Mouse (Mus musculus) urinary bladder, adult 2 months (tissue): ENCODE results near the gene Lmo1. TPM values are rescaled to one million over a fixed set of nuclear protein-coding genes. Genes with fewer than 3 reads are reported as not detected.

Experiments
- DNase-seq: peaks from one replicate; pipeline ENCODE4 v3.0.0; 2022; ENCODE audit warnings: low spot score
- polyA plus RNA-seq: library from polyadenylated mRNA; depleted of rRNA; stranded (reverse); fragments of >200 nt; gene quantifications from 2 replicates; pipeline ENCODE4 v1.2.3, GENCODE M21; 2012; rRNA removed

Gene Lmo1
- polyA plus RNA-seq, result 155 and 164 TPM in 2 replicates

GRCm38 (mm10) chr7:109174949-109175669, at the start of gene Lmo1:
Lmo1 (minus strand) TSS chr7:109175207.
- peak; percentile 62 for DNase-seq

GRCm38 (mm10) chr7:109221716-109222110, 46.7 kb upstream of the Lmo1 start:
- DNase-seq, result no peak

- no peak for DNase-seq
These were observed 46.0 kb upstream of the Lmo1 start for GRCm38 (mm10) chr7:109220766-109221715.

GRCm38 (mm10) chr7:109220026-109220425, 45.0 kb upstream of the Lmo1 start:
- no peak for DNase-seq

- no peak for DNase-seq
These were observed 43.9 kb upstream of the Lmo1 start for GRCm38 (mm10) chr7:109218977-109219271.

GRCm38 (mm10) chr7:109218130-109218976, 43.3 kb upstream of the Lmo1 start:
- DNase-seq, result peak; percentile 67

GRCm38 (mm10) chr7:109209804-109210203, 34.8 kb upstream of the Lmo1 start:
- no peak for DNase-seq

- DNase-seq, result no peak
These were observed 32.8 kb upstream of the Lmo1 start for GRCm38 (mm10) chr7:109207811-109208210.

GRCm38 (mm10) chr7:109206358-109206757, 31.4 kb upstream of the Lmo1 start:
- DNase-seq, result no peak

GRCm38 (mm10) chr7:109203140-109203539, 28.1 kb upstream of the Lmo1 start:
- no peak for DNase-seq

- no peak for DNase-seq
These were observed 25.6 kb upstream of the Lmo1 start for GRCm38 (mm10) chr7:109200559-109200958.

- no peak for DNase-seq
These were observed 22.2 kb upstream of the Lmo1 start for GRCm38 (mm10) chr7:109197161-109197650.

GRCm38 (mm10) chr7:109196399-109197082, 21.5 kb upstream of the Lmo1 start:
- DNase-seq, result no peak

- DNase-seq, result no peak
These were observed 21.0 kb upstream of the Lmo1 start for GRCm38 (mm10) chr7:109195982-109196381.

- no peak for DNase-seq
These were observed 19.8 kb upstream of the Lmo1 start for GRCm38 (mm10) chr7:109194850-109195249.

GRCm38 (mm10) chr7:109187244-109188035, 12.4 kb upstream of the Lmo1 start:
- no peak for DNase-seq

GRCm38 (mm10) chr7:109185975-109186374, 11.0 kb upstream of the Lmo1 start:
- DNase-seq, result no peak

GRCm38 (mm10) chr7:109185564-109185963, 10.6 kb upstream of the Lmo1 start:
- no peak for DNase-seq

GRCm38 (mm10) chr7:109176688-109177087, 1.7 kb upstream of the Lmo1 start:
- DNase-seq, result no peak
